21 mouse cellular contexts compared by ENCODE assay signal in the genomic region with DNA sequence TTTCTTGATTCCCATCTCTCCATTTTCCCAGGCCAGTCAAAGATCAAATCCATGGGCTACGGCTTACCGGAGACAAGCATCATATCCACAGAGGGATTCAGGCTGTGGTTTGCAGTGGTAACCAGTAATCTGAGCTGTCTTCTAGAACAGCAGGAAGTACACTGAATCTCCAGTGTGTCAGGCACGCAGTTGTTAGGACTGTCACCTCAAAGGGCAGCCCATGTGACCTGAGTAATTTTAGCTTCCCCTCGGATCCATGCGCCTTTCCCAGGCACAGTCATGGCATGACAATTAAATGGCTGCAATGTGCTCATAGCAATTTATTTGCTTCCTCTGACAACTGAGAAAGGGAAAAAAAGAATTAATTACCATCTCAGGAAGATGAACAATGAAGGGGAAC.
A peak's percentile ranks its signal among the peaks of the same experiment; 100 is the strongest.
DNase-seq lines count a peak whose midpoint lies in the region; ATAC-seq lines count a peak whose summit lies in the region.
"Had no signal": no experiment of that assay in that cellular context is flagged by ENCODE, and none has a peak within 500 bp of the region (broad histone marks: within the 10 kb centered on the region; RNA-seq: fewer than 3 reads in every experiment).

No protein-coding gene starts in this region.

- no peaks in the 10 kb centered on the region for H3K27me3 ChIP-seq in kidney, embryonic 14.5 days (ENCODE audit: control insufficient read depth, insufficient read depth, low read length)
- H3K27me3 ChIP-seq: embryonic facial prominence, embryonic 15.5 days; heart, embryonic 12.5 days; hindbrain, embryonic 12.5 days had no signal

- no peaks in the 10 kb centered on the region for H3K9me3 ChIP-seq in kidney, embryonic 14.5 days (ENCODE audit: control insufficient read depth, low read length)
- H3K9me3 ChIP-seq: embryonic facial prominence, embryonic 15.5 days; heart, embryonic 12.5 days; hindbrain, embryonic 12.5 days had no signal

- intact Hi-C loops in heart, postnatal 36 days (cut with DNase I) = no loop called here

- 0 out of 2 replicates have a peak, but pooled peaks have one; percentile 37 for ATAC-seq in kidney, embryonic 14.5 days (ENCODE audit: low FRiP score, low TSS enrichment)
- ATAC-seq in megakaryocyte progenitor cell, adult 5-6 weeks (replicated peaks; ENCODE audit: poor library complexity) = no peak
- ATAC-seq: hindbrain, embryonic 16.5 days; inflammation-experienced regulatory T-cells, adult 6 months; intestine, postnatal 0 days had no signal

- 35% methylated on average over 5 of the region's 5 CpGs for WGBS in kidney, embryonic 14.5 days

- no peaks in the 10 kb centered on the region for H3K4me1 ChIP-seq in kidney, embryonic 14.5 days (ENCODE audit: control insufficient read depth, insufficient read depth, low read length)

- no peak overlapping the region for H3K4me2 ChIP-seq in kidney, embryonic 14.5 days (replicated peaks; ENCODE audit: low read depth, low read length)
- H3K4me2 ChIP-seq: embryonic facial prominence, embryonic 15.5 days; heart, embryonic 12.5 days; hindbrain, embryonic 12.5 days had no signal

- DNase-seq in embryo, embryonic 10.5 days (ENCODE audit: low spot score) = peak; percentile 47
- no peak for DNase-seq in embryo, embryonic 11 days
- peak; percentile 83 for DNase-seq in heart, adult 11 months
- no peak for DNase-seq in heart, postnatal 36 days
- no peak for DNase-seq in kidney, postnatal 10 days
- no peak for DNase-seq in layer of hippocampus, adult 9-11 months
- DNase-seq: adrenal gland, postnatal 10 days; cerebellum, adult 11-12 months; cerebellum, adult 9-10 months; cerebellum, postnatal 25 days; heart, postnatal 4 days; kidney, adult 8-10 months had no signal

- H3K9ac ChIP-seq in kidney, embryonic 14.5 days (ENCODE audit: low read depth, low read length) = no peak overlapping the region
- H3K9ac ChIP-seq: embryonic facial prominence, embryonic 15.5 days; heart, embryonic 12.5 days; hindbrain, embryonic 12.5 days had no signal

- H3K36me3 ChIP-seq in kidney, embryonic 14.5 days (ENCODE audit: control insufficient read depth, insufficient read depth, low read length) = no peaks in the 10 kb centered on the region
- H3K36me3 ChIP-seq: embryonic facial prominence, embryonic 15.5 days; heart, embryonic 12.5 days; hindbrain, embryonic 12.5 days had no signal

- H3K27ac ChIP-seq in kidney, embryonic 14.5 days (ENCODE audit: low read depth, low read length) = no peak overlapping the region
- H3K27ac ChIP-seq: embryonic facial prominence, embryonic 15.5 days; hindbrain, embryonic 12.5 days had no signal

- no peak overlapping the region for H3K4me3 ChIP-seq in kidney, embryonic 14.5 days (ENCODE audit: low read length)
- H3K4me3 ChIP-seq: embryonic facial prominence, embryonic 15.5 days; erythroblast, embryonic 14.5 days; heart, embryonic 12.5 days; hindbrain, embryonic 12.5 days had no signal

Comparison
In these comparisons a context has a peak if more than half of its experiments do, and no peak if none do; other contexts are left out.
1. DNase-seq: peak in embryo, embryonic 10.5 days (single experiment) and heart, adult 11 months (single experiment); none in embryo, embryonic 11 days (single experiment), heart, postnatal 36 days (0 of 2), kidney, postnatal 10 days (single experiment) and layer of hippocampus, adult 9-11 months (single experiment).